In the genomic region with DNA sequence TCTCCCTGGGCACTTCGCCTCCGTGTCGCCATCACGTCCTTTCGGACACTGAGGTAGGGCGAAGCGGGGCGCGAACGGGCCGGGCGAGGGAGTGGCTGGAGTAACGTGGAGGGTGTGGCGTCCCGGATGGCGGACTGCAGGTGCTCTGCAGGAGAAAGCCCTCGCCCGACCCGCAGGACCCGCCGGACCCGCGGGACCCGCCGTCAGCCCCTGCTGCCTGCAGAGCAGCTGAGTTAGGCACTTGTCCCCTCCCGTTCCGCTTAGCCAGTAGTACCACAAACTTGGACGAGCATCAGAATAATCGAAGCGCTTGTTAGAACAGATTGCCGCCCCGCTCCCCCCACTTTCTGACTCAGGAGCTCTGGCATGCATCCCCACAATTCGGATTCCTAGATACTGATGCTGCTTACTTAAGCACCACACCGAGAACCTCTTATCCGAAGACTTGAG, we compare ENCODE assay signal across 8 mouse cellular contexts. TPM values are rescaled to one million over a fixed set of nuclear protein-coding genes. Genes with fewer than 3 reads are reported as not detected.
DNase-seq lines count a peak whose midpoint lies in the region; ATAC-seq and TF ChIP-seq lines count a peak whose summit lies in the region.

No protein-coding gene starts in this region.

- peak overlapping the region; percentile 84 for H3K9ac ChIP-seq in heart, embryonic 12.5 days
- H3K9ac ChIP-seq in intestine, postnatal 0 days (ENCODE audit: low read depth, low read length), result peak overlapping the region; percentile 57
- peak overlapping the region; percentile 78 for H3K9ac ChIP-seq in liver, embryonic 11.5 days (ENCODE audit: low read depth, low read length)

- H3K27ac ChIP-seq in heart, embryonic 12.5 days (ENCODE audit: poor library complexity, severe bottlenecking), result peak overlapping the region; percentile 71
- peak overlapping the region; percentile 62 for H3K27ac ChIP-seq in intestine, postnatal 0 days (ENCODE audit: low read depth, low read length)
- H3K27ac ChIP-seq in liver, embryonic 11.5 days (ENCODE audit: low read depth, low read length), result peak overlapping the region; percentile 81

- peak; percentile 80 for ATAC-seq in heart, embryonic 12.5 days (ENCODE audit: insufficient number of reproducible peaks, low FRiP score)
- ATAC-seq in Patski, result peak; percentile 31
- peak; percentile 63 for ATAC-seq in intestine, postnatal 0 days
- ATAC-seq in liver, embryonic 11.5 days (replicated peaks; ENCODE audit: low FRiP score), result peak; percentile 63

- H3K4me2 ChIP-seq in heart, embryonic 12.5 days, result peak overlapping the region; percentile 78
- H3K4me2 ChIP-seq in intestine, postnatal 0 days (replicated peaks; ENCODE audit: low read depth), result peak overlapping the region; percentile 89
- peak overlapping the region; percentile 98 for H3K4me2 ChIP-seq in liver, embryonic 11.5 days

- CTCF ChIA-PET in Patski (lab: Charles Lee), result interaction anchor here (0.8 kb wide), 1 partner anchor 9 kb away, joined by 3 read pairs; no protein-coding TSS in a partner anchor

- H3K27me3 ChIP-seq in heart, embryonic 12.5 days (replicated peaks), result no peaks in the 10 kb centered on the region
- H3K27me3 ChIP-seq in Patski, result no peaks in the 10 kb centered on the region
- H3K27me3 ChIP-seq in erythroblast, embryonic 14.5 days (ENCODE audit: control insufficient read depth), result no peaks in the 10 kb centered on the region
- no peaks in the 10 kb centered on the region for H3K27me3 ChIP-seq in intestine, postnatal 0 days (replicated peaks; ENCODE audit: control insufficient read depth, insufficient read depth, low read length)
- H3K27me3 ChIP-seq in liver, embryonic 11.5 days (replicated peaks; ENCODE audit: control insufficient read depth, insufficient read depth, low read length), result no peaks in the 10 kb centered on the region

- in situ Hi-C loops in Patski (cut with MboI; ENCODE audit: low pct_unique_long_range_greater_than_20kb), result no loop called here

- no peak for DNase-seq in heart, adult 18-20 months
- DNase-seq in Patski (ENCODE audit: low read depth, low spot score), result peak; percentile 7
- no peak for DNase-seq in liver, embryonic 11.5 days (ENCODE audit: low spot score)
- peak; percentile 44 for DNase-seq in naive thymus-derived CD4-positive, alpha-beta T cell, adult 2 months (ENCODE audit: low read depth)
- peak; percentile 51 to 56 for DNase-seq in urinary bladder, postnatal 36 days (ENCODE audit: low spot score in 2 of 2)

- TF ChIP-seq CTCF in Patski (IDR thresholded peaks at IDR 0.05), result no peak
- TF ChIP-seq CTCF in intestine, postnatal 0 days (IDR thresholded peaks at IDR 0.05; ENCODE audit: low read depth), result no peak

- POLR2A ChIA-PET in Patski (lab: Charles Lee), result no interaction called here

- peaks cover 37% of the 10 kb centered on the region for H3K36me3 ChIP-seq in heart, embryonic 12.5 days
- H3K36me3 ChIP-seq in erythroblast, embryonic 14.5 days (ENCODE audit: control insufficient read depth), result peaks cover 52% of the 10 kb centered on the region
- peaks cover 35% of the 10 kb centered on the region for H3K36me3 ChIP-seq in intestine, postnatal 0 days (ENCODE audit: control insufficient read depth, insufficient read depth)
- peaks cover 21% of the 10 kb centered on the region for H3K36me3 ChIP-seq in liver, embryonic 11.5 days (ENCODE audit: control insufficient read depth, insufficient read depth, low read length)

- H3K9me3 ChIP-seq in heart, embryonic 12.5 days (replicated peaks), result no peaks in the 10 kb centered on the region
- H3K9me3 ChIP-seq in erythroblast, embryonic 14.5 days (ENCODE audit: control insufficient read depth, low read length), result no peaks in the 10 kb centered on the region
- H3K9me3 ChIP-seq in intestine, postnatal 0 days (ENCODE audit: control insufficient read depth), result no peaks in the 10 kb centered on the region
- no peaks in the 10 kb centered on the region for H3K9me3 ChIP-seq in liver, embryonic 11.5 days (ENCODE audit: control insufficient read depth, low read length)

- WGBS in heart, embryonic 12.5 days, result under 1% methylated on average over 35 of the region's 35 CpGs
- under 1% methylated on average over 35 of the region's 35 CpGs for WGBS in intestine, postnatal 0 days
- under 1% methylated on average over 32 of the region's 35 CpGs for WGBS in liver, embryonic 11.5 days

- H3K4me3 ChIP-seq in heart, embryonic 12.5 days, result peak overlapping the region; percentile 80
- H3K4me3 ChIP-seq in erythroblast, embryonic 14.5 days (replicated peaks), result peak overlapping the region; percentile 93
- peak overlapping the region; percentile 89 for H3K4me3 ChIP-seq in intestine, postnatal 0 days (ENCODE audit: low read depth, low read length)
- peak overlapping the region; percentile 81 for H3K4me3 ChIP-seq in liver, embryonic 11.5 days (ENCODE audit: low read depth, low read length)

- peaks cover 23% of the 10 kb centered on the region for H3K4me1 ChIP-seq in heart, embryonic 12.5 days (replicated peaks)
- peaks cover 59% of the 10 kb centered on the region for H3K4me1 ChIP-seq in erythroblast, embryonic 14.5 days (ENCODE audit: control insufficient read depth)
- 0 out of 2 replicates have a peak, but pooled peaks cover 8% of the 10 kb centered on the region for H3K4me1 ChIP-seq in intestine, postnatal 0 days (replicated peaks; ENCODE audit: control insufficient read depth, insufficient read depth, low read length)
- H3K4me1 ChIP-seq in liver, embryonic 11.5 days (replicated peaks; ENCODE audit: control insufficient read depth, insufficient read depth, low read length), result peaks cover 24% of the 10 kb centered on the region

RNA-seq across cellular contexts. Expression of gene Lmln, which starts 0.4 kb away (rescaled TPM):
- polyA plus RNA-seq in heart, embryonic 12.5 days (2016; fragmentation: Nextera tagmentation; extraction: Ambion mirVana), result 2.0 and 3.2 TPM in 2 replicates
- total RNA-seq in heart, adult 18-20 months (2021), result 1 to 10 TPM; 2.1 to 2.7 TPM
- polyA plus RNA-seq in Patski (2021), result 3.8 TPM
- polyA plus RNA-seq in erythroblast, embryonic 14.5 days (2012), result 0.02 and 0.03 TPM in 2 replicates
- polyA plus RNA-seq in intestine, postnatal 0 days (2015; fragmentation: Nextera tagmentation; extraction: Ambion mirVana), result 0.72 and 0.99 TPM in 2 replicates
- polyA plus RNA-seq in liver, embryonic 11.5 days (2014; fragmentation: Nextera tagmentation; extraction: Ambion mirVana), result 1.5 and 2.8 TPM in 2 replicates

RNA-seq across cellular contexts. Expression of gene Rpl35a, which starts 6.5 kb away (rescaled TPM):
- polyA plus RNA-seq in heart, embryonic 12.5 days (2016; fragmentation: Nextera tagmentation; extraction: Ambion mirVana), result 660 and 669 TPM in 2 replicates
- 100 to 1,000 TPM; 354 to 362 TPM for total RNA-seq in heart, adult 18-20 months (2021)
- 769 TPM for polyA plus RNA-seq in Patski (2021)
- polyA plus RNA-seq in erythroblast, embryonic 14.5 days (2012), result 13.1 and 13.8 TPM in 2 replicates
- polyA plus RNA-seq in intestine, postnatal 0 days (2015; fragmentation: Nextera tagmentation; extraction: Ambion mirVana), result 613 and 645 TPM in 2 replicates
- polyA plus RNA-seq in liver, embryonic 11.5 days (2014; fragmentation: Nextera tagmentation; extraction: Ambion mirVana), result 1,254 and 1,406 TPM in 2 replicates

RNA-seq across cellular contexts. Expression of gene Iqcg, which starts 6.7 kb away (rescaled TPM):
- polyA plus RNA-seq in heart, embryonic 12.5 days (2016; fragmentation: Nextera tagmentation; extraction: Ambion mirVana), result 1.7 and 1.9 TPM in 2 replicates
- total RNA-seq in heart, adult 18-20 months (2021), result under 1 TPM; 0.49 to 0.62 TPM
- polyA plus RNA-seq in Patski (2021), result 7.9 TPM
- polyA plus RNA-seq in erythroblast, embryonic 14.5 days (2012), result 1.5 and 1.6 TPM in 2 replicates
- polyA plus RNA-seq in intestine, postnatal 0 days (2015; fragmentation: Nextera tagmentation; extraction: Ambion mirVana), result 2.1 and 2.4 TPM in 2 replicates
- polyA plus RNA-seq in liver, embryonic 11.5 days (2014; fragmentation: Nextera tagmentation; extraction: Ambion mirVana), result 4.1 and 4.2 TPM in 2 replicates

Comparison
In these comparisons a context has a peak if more than half of its experiments do, and no peak if none do; other contexts are left out.
1. DNase-seq: peak in Patski (single experiment), naive thymus-derived CD4-positive, alpha-beta T cell, adult 2 months (single experiment) and urinary bladder, postnatal 36 days (2 of 2); none in heart, adult 18-20 months (0 of 2) and liver, embryonic 11.5 days (single experiment).
2. RNA of gene Rpl35a, which starts 6.5 kb away (polyA plus RNA-seq): 1,254 to 1,406 TPM in liver, embryonic 11.5 days, 769 TPM in Patski (single experiment), 660 to 669 TPM in heart, embryonic 12.5 days and 613 to 645 TPM in intestine, postnatal 0 days; 13.1 to 13.8 TPM in erythroblast, embryonic 14.5 days; every median in the first group is over 10 times any median in the second.
3. Peak in every context shown above with its lines, with median percentiles within 50 percentile points of each other: ATAC-seq, H3K27ac ChIP-seq, H3K4me2 ChIP-seq, H3K4me3 ChIP-seq and H3K9ac ChIP-seq.